Mouse (Mus musculus) MEL-GATA-1-ER (cell line): ENCODE data around the gene Zfp217.

Source experiments
- DNase-seq: peaks from one replicate; pipeline ENCODE4 v3.0.0-alpha.2; 2012; ENCODE audit warnings: low read depth; ENCODE audit errors: extremely low read depth

Gene Zfp217

GRCm38 (mm10) chr2:170134026-170134690 is 13.7 kb downstream of the Zfp217 start:
- DNase-seq = no peak

GRCm38 (mm10) chr2:170133093-170133731 is 14.7 kb downstream of the Zfp217 start:
- no peak for DNase-seq

GRCm38 (mm10) chr2:170132716-170133092 is 15.2 kb downstream of the Zfp217 start:
- DNase-seq = no peak

- DNase-seq = no peak
These were observed 15.9 kb downstream of the Zfp217 start for GRCm38 (mm10) chr2:170131981-170132460.

- DNase-seq = no peak
These were observed 16.9 kb downstream of the Zfp217 start for GRCm38 (mm10) chr2:170130780-170131645.

GRCm38 (mm10) chr2:170129923-170130779 is 17.8 kb downstream of the Zfp217 start:
- DNase-seq = no peak

- DNase-seq = peak; percentile 51
These were observed 18.5 kb downstream of the Zfp217 start for GRCm38 (mm10) chr2:170129248-170129922.

- peak; percentile 92 for DNase-seq
These were observed 19.2 kb downstream of the Zfp217 start for GRCm38 (mm10) chr2:170128461-170129247.

GRCm38 (mm10) chr2:170127523-170127922 is 20.4 kb downstream of the Zfp217 start:
- no peak for DNase-seq

GRCm38 (mm10) chr2:170126266-170126665 is 21.6 kb downstream of the Zfp217 start:
- no peak for DNase-seq

GRCm38 (mm10) chr2:170122197-170122596 is 25.7 kb downstream of the Zfp217 start:
- DNase-seq = no peak

GRCm38 (mm10) chr2:170120139-170121027 is 27.5 kb downstream of the Zfp217 start:
- no peak for DNase-seq

GRCm38 (mm10) chr2:170116704-170117281 is 31.1 kb downstream of the Zfp217 start:
- DNase-seq = peak; percentile 33

- no peak for DNase-seq
These were observed 37.6 kb downstream of the Zfp217 start for GRCm38 (mm10) chr2:170110306-170110705.

- no peak for DNase-seq
These were observed 38.4 kb downstream of the Zfp217 start for GRCm38 (mm10) chr2:170109528-170109927.

GRCm38 (mm10) chr2:170107791-170108190 is 40.1 kb downstream of the Zfp217 start:
- DNase-seq = no peak

- DNase-seq = no peak
These were observed 41.9 kb downstream of the Zfp217 start for GRCm38 (mm10) chr2:170106000-170106399.

- no peak for DNase-seq
These were observed 43.5 kb downstream of the Zfp217 start for GRCm38 (mm10) chr2:170104396-170104795.
